Mouse (Mus musculus) limb, embryonic 10.5 days (tissue): ENCODE results near the gene Fam104a. TPM values are rescaled to one million over a fixed set of nuclear protein-coding genes. Genes with fewer than 3 reads are reported as not detected.
A peak's percentile ranks its signal among the peaks of the same experiment; 100 is the strongest.

Experiments used
- DNase-seq: peaks from one replicate; pipeline ENCODE4 v3.0.0-alpha.2; 2017; ENCODE audit warnings: low spot score
- H3K27ac ChIP-seq: fragments of 300-500 bp; sonication (generic); 2 replicates; pipeline ENCODE4 v1.5.1; 2016; ENCODE audit warnings: mild to moderate bottlenecking
- H3K27me3 ChIP-seq: fragments of 300-500 bp; sonication (generic); 2 replicates; pipeline ENCODE4 v1.6.1; 2016; ENCODE audit warnings: low read depth, mild to moderate bottlenecking; ENCODE audit not compliant: poor library complexity, severe bottlenecking
- H3K36me3 ChIP-seq: fragments of 300-500 bp; sonication (generic); 2 replicates; pipeline ENCODE4 v1.6.1; 2016; ENCODE audit warnings: mild to moderate bottlenecking, moderate library complexity
- H3K4me1 ChIP-seq: fragments of 300-500 bp; sonication (generic); 2 replicates; pipeline ENCODE4 v1.6.1; 2016
- H3K4me3 ChIP-seq: fragments of 300-500 bp; sonication (generic); 2 replicates; pipeline ENCODE4 v1.5.1; 2016; ENCODE audit warnings: mild to moderate bottlenecking, moderate library complexity
- H3K9me3 ChIP-seq: fragments of 300-500 bp; sonication (generic); replicated peaks from 2 replicates; pipeline ENCODE4 v1.6.1; 2016; ENCODE audit warnings: mild to moderate bottlenecking
- WGBS: fragments of 180-500 bp; shearing (Covaris S2); methylation state at CpG from one replicate; pipeline ENCODE4 v1.1.7; 2016; 5-methylcytosine and 5-hydroxymethylcytosine counted together
- polyA plus RNA-seq: library from polyadenylated mRNA; unstranded; fragments of >200 nt; fragmentation: Nextera tagmentation; extraction: Ambion mirVana; gene quantifications from 2 replicates; pipeline ENCODE4 v1.2.1, GENCODE M21; 2016

The Fam104a gene
- 55.0 and 55.4 TPM in 2 replicates for polyA plus RNA-seq

DNA sequence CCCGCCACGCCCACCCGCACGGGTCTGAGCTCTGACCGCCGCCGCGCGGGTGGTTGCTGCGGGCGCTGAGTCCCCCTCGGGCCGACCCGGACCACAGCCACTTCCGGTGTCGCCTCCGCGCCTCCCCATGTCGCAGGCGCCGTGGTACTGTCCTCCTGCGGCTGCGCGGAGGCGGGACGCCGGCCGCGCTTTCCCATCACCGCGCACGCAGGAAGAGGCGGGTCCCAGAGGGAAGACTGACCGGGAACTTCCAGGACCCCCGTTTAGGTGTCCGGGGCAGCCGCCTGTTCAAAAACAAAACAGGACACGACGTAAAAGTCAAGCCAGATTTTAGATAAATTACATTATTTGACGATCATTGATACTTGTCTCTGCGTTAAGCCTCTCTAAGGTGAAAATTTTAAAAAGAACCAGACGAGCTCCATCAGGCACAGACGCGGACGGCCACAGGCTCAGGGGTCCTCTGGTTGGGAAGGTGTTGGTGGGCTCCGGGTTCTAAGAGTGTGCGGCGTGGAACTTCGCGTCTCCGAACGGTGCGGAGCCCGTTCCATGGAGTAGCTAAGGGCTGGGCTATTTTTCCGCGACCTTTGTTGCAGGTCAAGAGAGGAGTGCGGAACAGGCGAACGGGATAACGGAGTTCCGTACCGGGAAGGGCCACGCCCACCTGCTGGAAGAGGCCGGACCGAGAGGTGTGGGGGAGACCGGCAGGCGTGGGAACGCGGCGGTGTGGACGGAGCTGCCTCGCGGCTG lies at the start of gene Fam104a, which contains the start of gene D11Wsu47e:
Gene Fam104a, minus strand, starts transcription at position 199 of the 750 bp plus-strand sequence.
Gene D11Wsu47e, plus strand, starts transcription at position 456 of the 750 bp plus-strand sequence.
- Histone ChIP-seq H3K36me3 (peaks cover 26% of the 10 kb centered on the region), H3K4me1 (peaks cover 34% of the 10 kb centered on the region), H3K4me3 (peak within 1 kb of the TSS; percentile 64), H3K27me3 (no peaks in the 10 kb centered on the region), H3K27ac (peak within 1 kb of the TSS; percentile 92), H3K9me3 (no peaks in the 10 kb centered on the region)
- DNase-seq, result peak; percentile 96
- WGBS, result under 1% methylated on average over 71 of the region's 73 CpGs

DNA sequence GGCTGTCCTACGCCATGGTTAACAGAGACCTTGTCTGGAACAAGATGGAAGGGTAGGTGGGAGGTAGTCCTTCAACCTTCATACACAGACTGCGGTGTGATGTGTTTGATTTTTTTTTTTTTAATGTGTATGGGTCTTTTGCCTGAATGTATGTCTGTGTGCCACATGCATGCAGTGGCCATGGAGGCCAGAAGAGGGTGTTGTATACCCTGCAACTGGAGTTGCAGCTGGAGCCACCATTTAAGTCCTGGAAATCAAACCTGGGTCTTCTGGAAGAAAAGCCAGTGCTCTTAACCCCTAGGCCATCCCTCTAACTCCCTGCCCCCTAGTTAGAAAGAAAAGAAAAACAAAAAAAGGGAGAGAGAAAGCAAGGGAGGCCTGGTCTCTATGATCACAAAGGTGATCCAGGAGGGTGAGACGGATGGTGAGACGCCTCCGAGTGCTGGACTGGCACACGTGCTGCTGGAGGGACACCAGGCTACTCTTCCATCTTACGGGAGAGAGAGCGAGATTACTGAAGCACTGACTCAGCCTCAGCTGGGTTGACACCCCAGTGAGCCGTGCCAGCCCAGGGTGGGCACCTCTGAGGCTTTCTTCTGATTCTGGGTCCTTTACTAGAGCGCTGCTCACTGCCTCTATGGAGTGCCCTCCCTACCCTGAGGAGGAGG lies 48.1 kb upstream of the Fam104a start:
- no peaks in the 10 kb centered on the region for H3K9me3 ChIP-seq
- no peak overlapping the region for H3K27ac ChIP-seq
- peaks cover 94% of the 10 kb centered on the region for H3K36me3 ChIP-seq
- no peak overlapping the region for H3K4me3 ChIP-seq
- DNase-seq, result no peak
- 94% methylated on average over 10 of the region's 10 CpGs for WGBS
- no peaks in the 10 kb centered on the region for H3K27me3 ChIP-seq
- H3K4me1 ChIP-seq, result peaks cover 91% of the 10 kb centered on the region

DNA sequence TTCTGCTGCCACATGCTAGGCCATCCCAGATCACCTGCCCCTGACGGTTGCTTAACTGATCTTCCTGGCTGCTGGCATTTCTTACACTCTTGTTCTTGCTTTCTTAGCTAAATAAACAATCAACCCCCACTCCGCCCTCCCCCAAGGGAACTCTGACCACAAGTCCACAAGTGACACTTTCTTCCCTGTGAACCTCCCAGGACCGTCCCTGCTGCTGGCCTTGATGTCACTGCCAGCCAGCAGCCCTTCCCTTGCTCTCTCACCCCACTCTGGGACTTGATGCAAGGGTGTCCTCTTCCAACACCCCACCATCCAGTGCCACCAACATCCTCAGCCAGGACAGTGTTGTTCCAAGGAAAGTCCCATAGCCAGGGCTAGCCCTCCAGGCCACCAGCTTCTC lies 46.9 kb upstream of the Fam104a start:
- Histone ChIP-seq H3K36me3 (peaks cover 95% of the 10 kb centered on the region), H3K4me1 (peaks cover 93% of the 10 kb centered on the region), H3K27me3 (no peaks in the 10 kb centered on the region)

DNA sequence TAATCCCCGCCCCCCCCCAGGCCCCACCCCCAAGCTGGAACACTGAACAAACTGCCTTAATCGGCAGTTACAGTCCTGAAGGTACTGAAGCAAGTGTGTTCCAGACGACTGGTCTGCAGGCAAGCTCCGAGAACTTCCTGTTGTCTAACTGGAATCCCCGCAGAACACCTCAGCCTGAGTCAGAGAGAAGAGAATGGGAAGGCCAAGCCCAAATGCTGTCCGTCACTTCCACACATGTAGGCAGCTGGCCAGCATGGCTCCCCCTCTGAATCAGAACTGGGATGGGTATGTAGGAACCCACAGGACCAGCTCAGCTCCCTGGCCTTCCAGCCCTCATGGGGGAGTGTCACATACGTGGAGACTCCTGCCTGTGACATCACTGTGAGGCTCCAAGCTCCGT lies 46.0 kb upstream of the Fam104a start:
- peaks cover 86% of the 10 kb centered on the region for H3K4me1 ChIP-seq
- H3K27me3 ChIP-seq, result no peaks in the 10 kb centered on the region
- 54% methylated on average over 8 of the region's 8 CpGs for WGBS
- DNase-seq, result no peak
- no peaks in the 10 kb centered on the region for H3K9me3 ChIP-seq
- H3K4me3 ChIP-seq, result no peak overlapping the region
- peaks cover 97% of the 10 kb centered on the region for H3K36me3 ChIP-seq
- no peak overlapping the region for H3K27ac ChIP-seq

More for the DNA sequence above, 46.9 kb upstream of the Fam104a start:
- Histone ChIP-seq H3K4me3 (no peak overlapping the region), H3K9me3 (no peaks in the 10 kb centered on the region), H3K27ac (no peak overlapping the region)
- no peak for DNase-seq
- 72% methylated on average over 3 of the region's 3 CpGs for WGBS

DNA sequence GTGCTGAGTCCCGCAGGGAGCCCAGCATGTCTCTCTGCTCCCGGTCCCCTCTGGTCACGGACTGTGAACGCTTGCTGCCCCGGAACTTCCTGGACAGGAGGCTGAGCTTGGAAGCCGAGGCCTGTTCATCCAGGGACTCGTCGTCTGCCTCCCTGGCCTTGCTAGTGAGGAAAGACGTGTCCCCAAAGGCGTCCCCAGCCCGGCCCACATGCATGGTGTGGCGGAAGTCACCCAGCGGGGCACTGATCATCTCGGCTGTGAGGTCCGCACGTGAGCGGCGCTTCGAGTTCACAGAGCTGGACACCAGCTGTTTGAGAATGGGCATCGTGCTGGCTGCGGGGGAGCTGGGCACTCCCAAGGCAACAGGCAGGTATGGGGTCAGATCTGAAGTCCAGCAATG lies 45.3 kb upstream of the Fam104a start:
- Histone ChIP-seq H3K36me3 (peaks cover 98% of the 10 kb centered on the region), H3K27ac (peak overlapping the region; percentile 79)

DNA sequence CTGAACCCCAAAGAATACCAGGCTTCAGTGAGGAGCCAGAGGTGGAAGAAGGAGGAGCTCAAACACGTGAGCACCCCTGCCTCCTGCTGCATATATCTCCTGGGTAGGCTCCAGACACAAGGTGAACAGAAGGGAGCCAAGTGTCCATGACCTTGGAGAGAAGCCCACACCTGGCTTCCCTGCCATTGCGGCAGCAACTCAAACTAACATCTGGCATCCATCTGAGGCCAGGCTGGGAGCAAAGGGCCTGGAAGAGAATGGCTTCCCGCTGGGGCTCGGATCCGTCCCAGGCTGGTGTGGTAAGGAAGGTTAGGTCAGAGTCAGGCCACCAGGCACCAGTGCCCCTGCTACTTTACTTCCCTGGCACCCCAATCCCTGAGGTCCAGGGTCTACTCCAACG lies 44.0 kb upstream of the Fam104a start:
- peak; percentile 77 for DNase-seq
- Histone ChIP-seq H3K27ac (peak overlapping the region; percentile 79), H3K9me3 (no peaks in the 10 kb centered on the region), H3K36me3 (peaks cover 98% of the 10 kb centered on the region), H3K4me3 (0 out of 2 replicates have a peak overlapping the region, but pooled peaks have one; percentile 16), H3K4me1 (peaks cover 67% of the 10 kb centered on the region), H3K27me3 (no peaks in the 10 kb centered on the region)
- 31% methylated on average over 6 of the region's 6 CpGs for WGBS

More for the DNA sequence above, 45.3 kb upstream of the Fam104a start:
- H3K4me1 ChIP-seq, result peaks cover 79% of the 10 kb centered on the region
- no peaks in the 10 kb centered on the region for H3K9me3 ChIP-seq
- H3K4me3 ChIP-seq, result no peak overlapping the region
- DNase-seq, result no peak
- H3K27me3 ChIP-seq, result no peaks in the 10 kb centered on the region
- 87% methylated on average over 21 of the region's 21 CpGs for WGBS

DNA sequence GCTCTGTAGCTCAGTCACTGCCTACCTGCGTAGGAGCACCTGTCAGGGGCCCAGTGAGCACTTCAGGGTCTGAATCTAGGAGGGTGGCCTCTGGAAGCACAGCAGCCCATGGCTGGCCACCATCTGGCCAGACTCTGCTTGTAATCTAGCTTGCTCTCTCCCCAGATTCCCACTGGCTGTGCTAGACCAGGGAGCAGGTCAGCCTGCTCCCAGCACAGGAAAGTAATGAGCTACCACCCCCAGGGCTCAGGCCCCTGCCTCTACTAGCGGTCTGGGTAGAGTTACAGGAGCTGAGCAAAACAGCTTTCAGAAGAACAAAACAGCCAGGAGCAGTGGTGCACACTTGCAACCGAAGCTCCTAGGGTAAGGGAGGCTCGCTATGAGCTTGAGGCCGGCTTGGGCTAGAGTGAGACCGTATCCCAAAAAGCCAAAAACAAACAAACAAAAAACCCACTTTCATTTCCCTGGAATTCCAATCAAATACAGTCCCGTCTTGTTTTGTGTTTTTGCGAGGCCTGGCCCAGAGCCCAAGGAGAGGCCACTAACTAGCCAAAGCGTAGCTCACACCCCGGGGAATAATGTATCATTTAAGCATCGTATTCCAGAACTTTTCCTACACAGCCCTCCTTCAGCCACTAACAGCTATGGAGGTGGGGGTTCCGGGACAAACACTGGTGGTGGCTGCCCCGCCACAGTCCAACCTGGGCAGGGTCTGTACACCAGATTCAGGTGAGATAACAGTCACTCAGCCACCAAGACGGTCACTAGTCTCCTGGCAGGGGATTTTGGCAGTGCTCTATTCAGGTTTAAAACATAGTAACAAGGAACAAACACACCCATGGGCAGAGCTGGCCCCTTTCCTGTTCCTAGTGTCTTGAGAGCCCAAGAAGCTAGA lies 43.3 kb upstream of the Fam104a start:
- H3K36me3 ChIP-seq, result peaks cover 91% of the 10 kb centered on the region
- H3K4me3 ChIP-seq, result 0 out of 2 replicates have a peak overlapping the region, but pooled peaks have one; percentile 16
- H3K27ac ChIP-seq, result peak overlapping the region; percentile 79
- no peaks in the 10 kb centered on the region for H3K27me3 ChIP-seq
- peaks cover 59% of the 10 kb centered on the region for H3K4me1 ChIP-seq
- 85% methylated on average over 14 of the region's 14 CpGs for WGBS
- no peaks in the 10 kb centered on the region for H3K9me3 ChIP-seq
- no peak for DNase-seq

DNA sequence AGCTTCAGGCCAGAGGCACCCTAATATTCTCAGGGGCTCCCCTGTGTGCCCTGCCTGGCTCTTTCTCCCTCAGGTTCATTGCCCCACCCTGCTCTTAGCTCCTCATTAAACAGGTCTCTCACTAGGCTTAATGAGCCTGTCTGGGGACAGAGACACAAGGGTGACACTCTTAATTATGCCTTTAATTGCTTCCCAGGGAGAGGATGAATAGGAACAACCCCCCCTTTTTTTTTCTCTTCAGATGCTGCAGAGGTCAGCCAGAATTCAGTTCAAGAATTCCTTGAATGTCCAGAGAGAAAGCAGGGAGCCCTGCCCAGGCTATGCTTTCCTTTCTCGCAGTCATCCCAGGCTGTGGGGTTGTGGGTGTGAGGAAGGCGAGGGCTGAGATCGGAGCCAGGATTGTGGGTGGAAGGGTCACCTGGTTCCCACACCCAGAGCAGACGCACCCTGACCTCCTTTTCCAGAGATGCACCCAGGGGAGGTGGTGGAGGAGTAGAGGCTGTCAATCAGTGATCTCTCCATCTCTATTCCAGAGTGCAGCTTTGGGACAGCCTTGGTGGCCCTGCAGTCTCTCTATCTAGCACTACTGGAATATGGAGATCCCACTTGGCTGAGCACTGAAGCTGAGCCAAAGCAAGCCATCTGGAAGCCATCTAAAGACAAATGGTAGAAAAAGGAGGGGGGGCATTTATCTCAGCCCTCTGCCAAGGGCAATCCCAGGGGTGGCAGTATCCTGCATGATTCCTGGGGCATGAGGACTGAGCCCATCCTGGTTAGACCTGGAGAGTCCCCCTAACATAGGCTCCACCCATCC lies 41.5 kb upstream of the Fam104a start:
- Histone ChIP-seq H3K4me3 (no peak overlapping the region), H3K27me3 (no peaks in the 10 kb centered on the region), H3K9me3 (no peaks in the 10 kb centered on the region), H3K36me3 (peaks cover 74% of the 10 kb centered on the region), H3K4me1 (peaks cover 45% of the 10 kb centered on the region), H3K27ac (no peak overlapping the region)
- no peak for DNase-seq
- 86% methylated on average over 4 of the region's 4 CpGs for WGBS

DNA sequence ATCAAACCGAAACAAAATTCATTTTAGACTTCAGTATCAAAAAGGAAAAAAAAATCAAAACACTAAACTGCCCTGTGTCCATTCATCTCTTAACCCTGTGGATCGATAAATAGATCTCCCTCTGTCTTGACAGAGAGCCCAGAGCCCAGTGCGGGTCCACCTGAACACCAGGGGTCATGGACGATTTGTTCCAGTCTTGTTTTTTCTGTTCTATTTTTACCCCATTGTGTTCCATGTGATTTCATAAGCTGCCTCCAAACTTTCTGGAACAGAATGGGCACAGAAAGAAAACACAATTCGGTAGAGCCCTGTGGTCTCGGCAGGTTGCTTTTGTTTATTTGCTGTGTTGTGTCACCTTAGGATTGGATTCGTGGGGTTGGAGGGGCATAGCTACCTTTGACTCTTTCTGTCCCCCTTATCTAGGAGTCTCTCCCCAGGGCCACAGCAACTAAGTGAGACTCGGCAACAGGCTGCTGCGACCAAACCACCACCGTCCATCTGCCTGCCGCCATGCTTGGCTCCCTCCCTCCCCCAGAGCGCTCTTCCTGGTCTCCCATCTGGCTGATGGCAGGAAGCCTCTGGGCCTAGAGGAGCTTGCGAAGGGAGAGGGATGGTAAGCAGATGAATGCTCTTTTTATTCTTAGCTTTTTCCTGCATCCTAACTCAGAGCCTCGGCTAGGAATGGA lies 38.6 kb upstream of the Fam104a start:
- H3K4me1 ChIP-seq, result peaks cover 22% of the 10 kb centered on the region
- H3K36me3 ChIP-seq, result peaks cover 45% of the 10 kb centered on the region
- 78% methylated on average over 14 of the region's 14 CpGs for WGBS
- no peak overlapping the region for H3K4me3 ChIP-seq
- no peak for DNase-seq
- H3K27me3 ChIP-seq, result no peaks in the 10 kb centered on the region
- H3K9me3 ChIP-seq, result no peaks in the 10 kb centered on the region
- H3K27ac ChIP-seq, result no peak overlapping the region

DNA sequence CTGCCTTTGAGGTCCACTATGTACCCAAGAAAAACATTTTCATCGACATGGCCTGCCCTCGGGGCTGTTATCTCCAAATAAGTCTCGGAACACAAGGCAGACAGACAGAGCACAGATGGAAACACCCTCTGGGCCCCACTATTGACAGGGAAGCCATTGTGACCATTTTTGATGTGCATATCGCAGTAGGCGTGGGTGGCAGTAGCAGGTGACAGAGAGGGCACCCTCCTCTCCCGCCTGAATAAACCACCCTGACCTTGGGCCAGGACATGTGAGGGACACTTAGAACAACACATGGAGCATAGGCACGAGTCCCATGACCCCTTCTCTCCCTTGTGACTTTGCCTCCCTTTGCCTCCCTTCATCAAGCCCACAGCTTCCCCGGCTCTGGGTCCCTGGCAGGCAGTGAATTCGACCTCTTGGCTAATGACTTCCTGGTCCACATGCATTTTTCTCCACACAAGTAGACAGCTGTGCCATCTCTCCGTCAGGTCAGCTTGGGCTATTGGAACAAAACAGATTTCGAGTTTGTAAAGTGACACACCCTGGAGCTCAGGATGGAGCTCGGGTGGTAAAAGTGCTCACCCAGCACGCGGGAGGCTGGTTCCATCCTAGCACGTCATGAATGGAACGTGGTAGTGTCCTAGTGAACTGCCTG lies 33.9 kb upstream of the Fam104a start:
- no peak for DNase-seq
- Histone ChIP-seq H3K27ac (peak overlapping the region; percentile 8; the same call in 1 of the 2 replicates), H3K4me1 (peaks cover 14% of the 10 kb centered on the region; the same call in 1 of the 2 replicates), H3K4me3 (no peak overlapping the region), H3K9me3 (no peaks in the 10 kb centered on the region), H3K27me3 (no peaks in the 10 kb centered on the region), H3K36me3 (no peaks in the 10 kb centered on the region)
- 79% methylated on average over 16 of the region's 16 CpGs for WGBS

DNA sequence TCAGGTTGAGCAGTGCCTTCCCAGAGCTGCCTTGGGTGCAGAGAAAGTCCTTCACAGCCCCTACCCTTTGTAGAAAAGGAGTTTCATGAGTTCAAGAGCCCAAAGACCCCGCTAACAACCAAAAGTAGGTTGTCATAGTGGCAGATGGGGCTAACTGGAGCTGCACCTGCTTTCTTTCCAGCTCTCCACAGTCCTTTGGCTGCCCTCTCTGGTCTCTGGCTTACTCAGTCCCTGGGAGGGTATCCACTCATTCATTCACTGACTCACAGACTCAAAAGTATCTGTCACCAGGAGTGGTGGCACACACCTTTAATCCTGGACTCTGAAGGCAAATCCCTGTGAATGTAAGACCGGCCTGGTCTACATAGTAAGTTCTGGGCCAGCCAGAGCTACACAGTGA lies 32.2 kb upstream of the Fam104a start:
- 94% methylated on average over 2 of the region's 2 CpGs for WGBS
- H3K4me1 ChIP-seq, result peaks cover 15% of the 10 kb centered on the region; the same call in 1 of the 2 replicates

More for the DNA sequence above, 32.2 kb upstream of the Fam104a start:
- Histone ChIP-seq H3K9me3 (no peaks in the 10 kb centered on the region), H3K36me3 (no peaks in the 10 kb centered on the region), H3K27ac (no peak overlapping the region), H3K27me3 (no peaks in the 10 kb centered on the region), H3K4me3 (no peak overlapping the region)
- DNase-seq, result no peak
